8 mouse cellular contexts compared by ENCODE assay signal in genomic region chr6:112945181-112945751, GRCm38 (mm10). TPM values are rescaled to one million over a fixed set of nuclear protein-coding genes. Genes with fewer than 3 reads are reported as not detected.
DNase-seq lines count a peak whose midpoint lies in the region; ATAC-seq and TF ChIP-seq lines count a peak whose summit lies in the region.

No protein-coding gene starts in this region.

- intact Hi-C loops in heart, postnatal 14 days (cut with DNase I), result no loop called here

- DNase-seq in heart, postnatal 14 days, result no peak
- DNase-seq in spleen, adult 2 months (ENCODE audit: low read depth in 1 of 2, low spot score in 2 of 2), result no peak
- no peak for DNase-seq in spleen, postnatal 10 days (ENCODE audit: low spot score in 2 of 2)
- DNase-seq in forebrain, embryonic 14.5 days (ENCODE audit: low spot score), result peak; percentile 49
- no peak for DNase-seq in limb, embryonic 14.5 days (ENCODE audit: low spot score)

- peaks cover 3% of the 10 kb centered on the region; the same call in 1 of the 2 replicates for H3K4me1 ChIP-seq in heart, embryonic 11.5 days (ENCODE audit: control insufficient read depth, insufficient read depth, low read length)
- H3K4me1 ChIP-seq in spleen, adult 2 months (ENCODE audit: control insufficient read depth, insufficient read depth, insufficient read length), result peaks cover 3% of the 10 kb centered on the region; the same call in 1 of the 2 replicates
- peaks cover 35% of the 10 kb centered on the region for H3K4me1 ChIP-seq in forebrain, embryonic 14.5 days (ENCODE audit: control insufficient read depth, insufficient read depth, low read length)
- peaks cover 23% of the 10 kb centered on the region for H3K4me1 ChIP-seq in limb, embryonic 14.5 days (ENCODE audit: control insufficient read depth, insufficient read depth, low read length)
- H3K4me1 ChIP-seq in small intestine, adult 2 months (ENCODE audit: control insufficient read depth, insufficient read depth, insufficient read length, low read length), result no peaks in the 10 kb centered on the region

- H3K27ac ChIP-seq in heart, embryonic 11.5 days (ENCODE audit: low read depth, low read length), result no peak overlapping the region
- H3K27ac ChIP-seq in spleen, adult 2 months (ENCODE audit: insufficient read depth, low read length), result no peak overlapping the region
- H3K27ac ChIP-seq in forebrain, embryonic 14.5 days (ENCODE audit: low read depth, low read length), result peak overlapping the region; percentile 92
- H3K27ac ChIP-seq in limb, embryonic 14.5 days (replicated peaks; ENCODE audit: low read depth, low read length), result no peak overlapping the region; the same call in 1 of the 2 replicates
- no peak overlapping the region for H3K27ac ChIP-seq in small intestine, adult 2 months (ENCODE audit: insufficient read depth, low read depth, low read length)

- 0 out of 2 replicates have a peak overlapping the region, but pooled peaks have one; percentile 8 for H3K4me3 ChIP-seq in heart, embryonic 11.5 days (ENCODE audit: low read depth, low read length)
- peak overlapping the region; percentile 0; the same call in 1 of the 2 replicates for H3K4me3 ChIP-seq in spleen, adult 2 months (ENCODE audit: extremely low read depth, insufficient read depth, insufficient read length)
- H3K4me3 ChIP-seq in forebrain, embryonic 14.5 days (ENCODE audit: low read depth, low read length), result peak overlapping the region; percentile 70
- H3K4me3 ChIP-seq in limb, embryonic 14.5 days (replicated peaks; ENCODE audit: low read length), result peak overlapping the region; percentile 71
- H3K4me3 ChIP-seq in small intestine, adult 2 months (ENCODE audit: low read depth, low read length), result peak overlapping the region; percentile 19

- no peak for ATAC-seq in heart, embryonic 11.5 days (replicated peaks; ENCODE audit: insufficient number of reproducible peaks, low FRiP score, low TSS enrichment)
- peak; percentile 21; the same call in 1 of the 2 replicates for ATAC-seq in forebrain, embryonic 14.5 days
- no peak for ATAC-seq in limb, embryonic 14.5 days (ENCODE audit: low FRiP score, low read depth)
- no peak for ATAC-seq in monocyte, adult 5-6 weeks (replicated peaks; ENCODE audit: insufficient number of reproducible peaks, low FRiP score, low TSS enrichment, poor library complexity, severe bottlenecking)

- TF ChIP-seq POLR2A in spleen, adult 2 months (IDR thresholded peaks at IDR 0.05; ENCODE audit: low read depth, low read length), result no peak
- TF ChIP-seq POLR2A in limb, embryonic 14.5 days (IDR thresholded peaks at IDR 0.05; ENCODE audit: borderline replicate concordance, extremely low read depth, insufficient read depth, insufficient read length), result no peak
- TF ChIP-seq POLR2A in small intestine, adult 2 months (IDR thresholded peaks at IDR 0.05; ENCODE audit: low read depth, low read length), result no peak

- 47% methylated on average over 14 of the region's 14 CpGs for WGBS in heart, embryonic 11.5 days (ENCODE audit: insufficient replicate concordance)
- WGBS in spleen, adult 2 months, result 31% methylated on average over 14 of the region's 14 CpGs
- 3% methylated on average over 14 of the region's 14 CpGs for WGBS in forebrain, embryonic 14.5 days
- 36% methylated on average over 14 of the region's 14 CpGs for WGBS in limb, embryonic 14.5 days
- WGBS in small intestine, adult 2 months, result 66% methylated on average over 14 of the region's 14 CpGs

- no peaks in the 10 kb centered on the region for H3K9me3 ChIP-seq in heart, embryonic 11.5 days (replicated peaks; ENCODE audit: control insufficient read depth, low read length)
- H3K9me3 ChIP-seq in forebrain, embryonic 14.5 days (replicated peaks; ENCODE audit: control insufficient read depth, low read length), result no peaks in the 10 kb centered on the region
- no peaks in the 10 kb centered on the region for H3K9me3 ChIP-seq in limb, embryonic 14.5 days (ENCODE audit: control insufficient read depth, low read length)

- H3K9ac ChIP-seq in heart, embryonic 11.5 days (ENCODE audit: low read depth, low read length), result 0 out of 2 replicates have a peak overlapping the region, but pooled peaks have one; percentile 22
- H3K9ac ChIP-seq in forebrain, embryonic 14.5 days (ENCODE audit: low read length), result peak overlapping the region; percentile 89
- peak overlapping the region; percentile 70 for H3K9ac ChIP-seq in limb, embryonic 14.5 days (ENCODE audit: low read depth, low read length, severe bottlenecking)

- no peaks in the 10 kb centered on the region for H3K36me3 ChIP-seq in heart, embryonic 11.5 days (ENCODE audit: control insufficient read depth, insufficient read depth, low read length)
- no peaks in the 10 kb centered on the region for H3K36me3 ChIP-seq in spleen, adult 2 months (ENCODE audit: control insufficient read depth, insufficient read depth, low read length)
- peaks cover 22% of the 10 kb centered on the region for H3K36me3 ChIP-seq in forebrain, embryonic 14.5 days (ENCODE audit: control insufficient read depth, insufficient read depth, low read length)
- H3K36me3 ChIP-seq in limb, embryonic 14.5 days (ENCODE audit: control insufficient read depth, insufficient read depth, low read length), result no peaks in the 10 kb centered on the region
- no peaks in the 10 kb centered on the region for H3K36me3 ChIP-seq in small intestine, adult 2 months (ENCODE audit: control insufficient read depth, insufficient read depth, low read length)

- no peak for TF ChIP-seq CTCF in spleen, adult 2 months (IDR thresholded peaks at IDR 0.05; ENCODE audit: extremely low read depth, insufficient read depth, insufficient read length, insufficient replicate concordance)
- TF ChIP-seq CTCF in small intestine, adult 2 months (IDR thresholded peaks at IDR 0.05; ENCODE audit: extremely low read depth, insufficient read length, insufficient replicate concordance, low read depth, low read length), result no peak

- H3K27me3 ChIP-seq in heart, embryonic 11.5 days (ENCODE audit: control insufficient read depth, insufficient read depth, low read length), result peaks cover 3% of the 10 kb centered on the region; the same call in 1 of the 2 replicates
- no peaks in the 10 kb centered on the region for H3K27me3 ChIP-seq in spleen, adult 2 months (ENCODE audit: control insufficient read depth, insufficient read depth, low read length)
- no peaks in the 10 kb centered on the region for H3K27me3 ChIP-seq in forebrain, embryonic 14.5 days (replicated peaks; ENCODE audit: control insufficient read depth, insufficient read depth, low read length)
- H3K27me3 ChIP-seq in limb, embryonic 14.5 days (ENCODE audit: control insufficient read depth, insufficient read depth, low read length), result no peaks in the 10 kb centered on the region
- no peaks in the 10 kb centered on the region for H3K27me3 ChIP-seq in small intestine, adult 2 months (ENCODE audit: control insufficient read depth, insufficient read depth, low read length)

- H3K4me2 ChIP-seq in heart, embryonic 11.5 days, result peak overlapping the region; percentile 27
- peak overlapping the region; percentile 64 for H3K4me2 ChIP-seq in forebrain, embryonic 14.5 days (ENCODE audit: low read length)
- H3K4me2 ChIP-seq in limb, embryonic 14.5 days (replicated peaks; ENCODE audit: low read depth, low read length, severe bottlenecking), result peak overlapping the region; percentile 51

RNA-seq across cellular contexts. Expression of gene Srgap3, which starts 1.8 kb away (rescaled TPM):
- polyA plus RNA-seq in heart, embryonic 11.5 days (2014; fragmentation: Nextera tagmentation; extraction: Ambion mirVana), result 0.77 and 1.2 TPM in 2 replicates
- total RNA-seq in heart, postnatal 14 days (2021), result 1 to 10 TPM; 1.5 to 1.9 TPM
- 2.4 and 2.7 TPM in 2 replicates for polyA plus RNA-seq in spleen, adult 2 months (2012; rRNA removed)
- 31.4 and 46.7 TPM in 2 replicates for polyA plus RNA-seq in forebrain, embryonic 14.5 days (2014; fragmentation: Nextera tagmentation; extraction: Ambion mirVana)
- polyA plus RNA-seq in limb, embryonic 14.5 days (2012; rRNA removed), result 14.3 and 15.9 TPM in 2 replicates
- 8.4 and 8.9 TPM in 2 replicates for polyA plus RNA-seq in limb, embryonic 14.5 days (2014; fragmentation: Nextera tagmentation; extraction: Ambion mirVana)
- 0.63 and 0.77 TPM in 2 replicates for polyA plus RNA-seq in small intestine, adult 2 months (2012; rRNA removed)
- 2.5 to 23.9 TPM (median 4.5 TPM) in 3 replicates for total RNA-seq in monocyte, adult 5-6 weeks (2017)

Comparison
In these comparisons a context has a peak if more than half of its experiments do, and no peak if none do; other contexts are left out.
1. H3K4me3 ChIP-seq: peak in every context shown above with its lines; median percentile 71 in limb, embryonic 14.5 days; 70 in forebrain, embryonic 14.5 days; 19 in small intestine, adult 2 months; 8 in heart, embryonic 11.5 days; 0 in spleen, adult 2 months.
2. H3K9ac ChIP-seq: peak in every context shown above with its lines; median percentile 89 in forebrain, embryonic 14.5 days; 70 in limb, embryonic 14.5 days; 22 in heart, embryonic 11.5 days.